Mouse (Mus musculus) forebrain, embryonic 10.5 days (tissue): ENCODE measurements around the gene Ccdc77. TPM values are rescaled to one million over a fixed set of nuclear protein-coding genes. Genes with fewer than 3 reads are reported as not detected.

Experiments
- polyA plus RNA-seq: library from polyadenylated mRNA; unstranded; fragments of >200 nt; fragmentation: Nextera tagmentation; extraction: Ambion mirVana; gene quantifications from 2 replicates; pipeline ENCODE4 v1.2.1, GENCODE M21; 2016

Ccdc77 gene
- polyA plus RNA-seq, 1 experiment from 2014 or later: 28.6 TPM

Other genes with a start within 250 kb of the Ccdc77 start
- not detected in 2 replicates for gene D330020A13Rik, start 70.0 kb downstream of the Ccdc77 start, polyA plus RNA-seq
- gene B4galnt3, start 69.8 kb downstream of the Ccdc77 start, polyA plus RNA-seq: 0.25 and 0.36 TPM in 2 replicates
- 48.9 and 51.6 TPM in 2 replicates for gene Kdm5a, start 250 bp downstream of the Ccdc77 start, polyA plus RNA-seq
- 4.1 and 4.4 TPM in 2 replicates for gene Il17ra, start 98.9 kb upstream of the Ccdc77 start, polyA plus RNA-seq
- gene Tmem121b, start 129.4 kb upstream of the Ccdc77 start, polyA plus RNA-seq: 0.27 and 0.47 TPM in 2 replicates
- gene Hdhd5, start 166.9 kb upstream of the Ccdc77 start, polyA plus RNA-seq: 20.2 and 23.6 TPM in 2 replicates